Mouse (Mus musculus) testis, adult 2 months (tissue): ENCODE measurements around the gene Ctr9.

ENCODE experiments used
- CTCF ChIP-seq: fragments of 200-500 bp; IDR thresholded peaks from 2 replicates; pipeline ENCODE4 v1.5.1; 2012; ENCODE audit warnings: low read depth, mild to moderate bottlenecking, inconsistent platforms, low read length, moderate library complexity; ENCODE audit not compliant: control insufficient read depth, insufficient read depth, insufficient replicate concordance
- POLR2A ChIP-seq: fragments of 200-500 bp; IDR thresholded peaks from 2 replicates; pipeline ENCODE4 v1.6.1; 2012; ENCODE audit warnings: low read depth, mild to moderate bottlenecking, inconsistent platforms, low read length, moderate library complexity; ENCODE audit not compliant: control insufficient read depth

DNA sequence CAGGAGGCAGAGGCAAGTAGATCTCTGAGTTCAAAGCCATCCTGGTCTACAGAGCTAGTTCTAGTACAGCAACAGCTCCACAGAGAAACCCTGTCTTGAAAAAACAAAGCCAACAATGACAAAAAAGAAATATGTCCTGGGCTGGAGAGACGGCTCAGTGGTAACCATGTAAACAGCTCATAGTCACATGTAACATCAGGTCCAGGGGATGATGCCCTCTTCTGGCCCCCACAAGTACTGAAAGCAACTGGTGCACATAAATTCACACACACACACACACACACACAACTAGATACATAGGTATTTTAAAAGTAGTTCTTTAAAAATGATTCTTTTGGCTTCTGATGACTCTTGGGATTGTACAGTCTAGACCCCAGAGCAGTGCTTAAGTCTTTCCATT lies 34.2 kb downstream of the Ctr9 start:
- TF ChIP-seq CTCF (no peak), POLR2A (no peak)
